Mouse (Mus musculus) liver, embryonic 12.5 days (tissue): ENCODE measurements around the gene Tcf25. TPM values are rescaled to one million over a fixed set of nuclear protein-coding genes. Genes with fewer than 3 reads are reported as not detected.

Source experiments
- polyA plus RNA-seq: library from polyadenylated mRNA; unstranded; fragments of >200 nt; fragmentation: Nextera tagmentation; extraction: Ambion mirVana; gene quantifications from 2 replicates; pipeline ENCODE4 v1.2.1, GENCODE M21; 2016

The Tcf25 gene
- polyA plus RNA-seq, 1 experiment from 2014 or later = 94.3 TPM

Other genes with a start within 250 kb of the Tcf25 start
- gene Sult5a1, start 215.4 kb upstream of the Tcf25 start, polyA plus RNA-seq = 1.7 and 2.1 TPM in 2 replicates
- 0.20 and 0.33 TPM in 2 replicates for gene Dpep1, start 187.5 kb upstream of the Tcf25 start, polyA plus RNA-seq
- gene Chmp1a, start 161.0 kb upstream of the Tcf25 start, polyA plus RNA-seq = 80.1 and 80.8 TPM in 2 replicates
- gene Spata33, start 160.9 kb upstream of the Tcf25 start, polyA plus RNA-seq = 0.44 and 1.4 TPM in 2 replicates
- 14.7 and 16.2 TPM in 2 replicates for gene Cdk10, start 148.9 kb upstream of the Tcf25 start, polyA plus RNA-seq
- gene Spata2l, start 137.5 kb upstream of the Tcf25 start, polyA plus RNA-seq = 1.4 and 1.8 TPM in 2 replicates
- gene Zfp276, start 119.6 kb upstream of the Tcf25 start, polyA plus RNA-seq = 11.3 and 11.8 TPM in 2 replicates
- 5.8 and 7.6 TPM in 2 replicates for gene Vps9d1, start 119.4 kb upstream of the Tcf25 start, polyA plus RNA-seq
- gene Fanca, start 55.2 kb upstream of the Tcf25 start, polyA plus RNA-seq = 27.4 and 32.2 TPM in 2 replicates
- gene Spire2, start 41.0 kb upstream of the Tcf25 start, polyA plus RNA-seq = 4.6 TPM in 2 replicates
- gene Mc1r, start 33.4 kb downstream of the Tcf25 start, polyA plus RNA-seq = not detected in 2 replicates
- gene Tubb3, start 37.7 kb downstream of the Tcf25 start, polyA plus RNA-seq = 0.41 and 0.76 TPM in 2 replicates
- 17.2 and 18.4 TPM in 2 replicates for gene Def8, start 49.8 kb downstream of the Tcf25 start, polyA plus RNA-seq
- 38.0 and 38.4 TPM in 2 replicates for gene Afg3l1, start 104.2 kb downstream of the Tcf25 start, polyA plus RNA-seq
- gene Dbndd1, start 141.7 kb downstream of the Tcf25 start, polyA plus RNA-seq = 0.42 and 0.56 TPM in 2 replicates
- gene Gas8, start 145.1 kb downstream of the Tcf25 start, polyA plus RNA-seq = 5.4 and 8.6 TPM in 2 replicates